Mouse (Mus musculus) midbrain, embryonic 14.5 days (tissue): ENCODE results near the gene AC131692.1. TPM values are rescaled to one million over a fixed set of nuclear protein-coding genes. Genes with fewer than 3 reads are reported as not detected.

Experiments used
- microRNA-seq: library from miRNA; unstranded; fragments of <30 nt; microRNA quantifications from one replicate; pipeline ENCODE4, GENCODE M21; 2016
- polyA plus RNA-seq: library from polyadenylated mRNA; unstranded; fragments of >200 nt; fragmentation: Nextera tagmentation; extraction: Ambion mirVana; gene quantifications from 2 replicates; pipeline ENCODE4 v1.2.1, GENCODE M21; 2014

The AC131692.1 gene
- polyA plus RNA-seq, 1 experiment from 2014 or later: not detected

Small RNA genes within 50 kb of the gene (microRNA-seq; reads per million reads assigned to microRNA genes)
- 2.8 reads per million, percentile 19 among the genes with 10 or more reads in this experiment for gene Mir6988

Other genes starting within 250 kb of the AC131692.1 start
- 8.3 and 12.2 TPM in 2 replicates for gene Frmd8, start 219.1 kb upstream of the AC131692.1 start, polyA plus RNA-seq
- gene Slc25a45, start 216.6 kb upstream of the AC131692.1 start, polyA plus RNA-seq: 0.73 and 1.2 TPM in 2 replicates
- 9.9 and 10.8 TPM in 2 replicates for gene Tigd3, start 200.3 kb upstream of the AC131692.1 start, polyA plus RNA-seq
- gene Dpf2, start 181.4 kb upstream of the AC131692.1 start, polyA plus RNA-seq: 96.6 and 108 TPM in 2 replicates
- 12.3 and 16.2 TPM in 2 replicates for gene Cdc42ep2, start 169.6 kb upstream of the AC131692.1 start, polyA plus RNA-seq
- gene Pola2, start 130.2 kb upstream of the AC131692.1 start, polyA plus RNA-seq: 17.6 and 23.4 TPM in 2 replicates
- not detected in 2 replicates for gene Slc22a20, start 108.3 kb upstream of the AC131692.1 start, polyA plus RNA-seq
- 2.4 and 2.6 TPM in 2 replicates for gene Capn1, start 78.5 kb upstream of the AC131692.1 start, polyA plus RNA-seq
- 28.8 and 33.6 TPM in 2 replicates for gene Syvn1, start 47.8 kb upstream of the AC131692.1 start, polyA plus RNA-seq
- gene Mrpl49, start 36.6 kb upstream of the AC131692.1 start, polyA plus RNA-seq: 72.9 and 73.0 TPM in 2 replicates
- 602 and 698 TPM in 2 replicates for gene Fau, start 36.6 kb upstream of the AC131692.1 start, polyA plus RNA-seq
- gene Znhit2, start 33.2 kb upstream of the AC131692.1 start, polyA plus RNA-seq: 32.4 and 37.9 TPM in 2 replicates
- 43.7 and 57.6 TPM in 2 replicates for gene Tm7sf2, start 26.0 kb upstream of the AC131692.1 start, polyA plus RNA-seq
- 86.1 and 86.7 TPM in 2 replicates for gene Vps51, start 17.2 kb upstream of the AC131692.1 start, polyA plus RNA-seq
- gene Tmem262, start 14.4 kb upstream of the AC131692.1 start, polyA plus RNA-seq: not detected in 2 replicates
- 0.92 and 1.6 TPM in 2 replicates for gene Gm28374, start 12.2 kb upstream of the AC131692.1 start, polyA plus RNA-seq
- gene Zfpl1, start 9.5 kb upstream of the AC131692.1 start, polyA plus RNA-seq: 85.5 and 90.6 TPM in 2 replicates
- 4.7 and 8.6 TPM in 2 replicates for gene Cdca5, start 9.4 kb upstream of the AC131692.1 start, polyA plus RNA-seq
- gene Naaladl1, start 11.4 kb downstream of the AC131692.1 start, polyA plus RNA-seq: 0.31 and 0.49 TPM in 2 replicates
- 45.8 and 56.6 TPM in 2 replicates for gene Sac3d1, start 24.2 kb downstream of the AC131692.1 start, polyA plus RNA-seq
- 49.8 and 67.4 TPM in 2 replicates for gene Snx15, start 33.9 kb downstream of the AC131692.1 start, polyA plus RNA-seq
- 0.25 TPM in 1 of 2 replicates, not detected in the other for gene Batf2, start 46.6 kb downstream of the AC131692.1 start, polyA plus RNA-seq
- 104 and 145 TPM in 2 replicates for gene Arl2, start 47.1 kb downstream of the AC131692.1 start, polyA plus RNA-seq
- gene Majin, start 90.0 kb downstream of the AC131692.1 start, polyA plus RNA-seq: not detected in 2 replicates
- gene Gpha2, start 132.0 kb downstream of the AC131692.1 start, polyA plus RNA-seq: not detected in 2 replicates
- 117 and 142 TPM in 2 replicates for gene Ppp2r5b, start 141.5 kb downstream of the AC131692.1 start, polyA plus RNA-seq
- gene Atg2a, start 147.2 kb downstream of the AC131692.1 start, polyA plus RNA-seq: 13.7 and 15.4 TPM in 2 replicates
- 75.0 and 80.1 TPM in 2 replicates for gene Ehd1, start 182.3 kb downstream of the AC131692.1 start, polyA plus RNA-seq
- 0.43 and 1.3 TPM in 2 replicates for gene Cdc42bpg, start 212.0 kb downstream of the AC131692.1 start, polyA plus RNA-seq
- 54.8 and 55.4 TPM in 2 replicates for gene Men1, start 240.6 kb downstream of the AC131692.1 start, polyA plus RNA-seq
- gene Map4k2, start 246.7 kb downstream of the AC131692.1 start, polyA plus RNA-seq: 14.3 and 18.8 TPM in 2 replicates